8 mouse cellular contexts compared by ENCODE assay signal in the genomic region with DNA sequence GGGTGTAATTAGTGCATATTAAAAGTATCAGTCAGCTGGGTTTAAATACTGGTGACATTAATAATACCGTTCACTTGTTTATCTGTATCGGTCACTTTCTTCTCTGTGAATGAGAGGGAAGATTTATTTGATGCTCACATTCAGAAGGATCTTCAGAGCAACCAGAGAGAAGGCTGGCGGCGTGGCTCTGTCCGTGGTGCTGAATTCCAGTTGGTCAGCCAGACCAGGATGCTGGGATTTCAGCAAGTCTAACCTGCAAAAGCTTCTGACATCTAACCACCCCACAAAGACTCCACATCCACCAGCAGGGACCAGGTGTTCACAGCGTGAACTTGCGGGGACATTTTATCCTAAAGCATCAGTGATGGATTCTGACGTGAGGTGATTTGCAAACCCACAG.
DNase-seq lines count a peak whose midpoint lies in the region; ATAC-seq and TF ChIP-seq lines count a peak whose summit lies in the region.
"Had no signal": no experiment of that assay in that cellular context is flagged by ENCODE, and none has a peak within 500 bp of the region (broad histone marks: within the 10 kb centered on the region; RNA-seq: fewer than 3 reads in every experiment).

No protein-coding gene starts in this region.

- TF ChIP-seq CTCF in kidney, adult 2 months (conservative IDR thresholded peaks at IDR 0.05; ENCODE audit: insufficient read depth, insufficient read length, low read depth, low read length): no peak
- TF ChIP-seq CTCF in G1E (IDR thresholded peaks at IDR 0.05; ENCODE audit: low read depth, low read length): no peak

- 22% methylated on average over 8 of the region's 8 CpGs for WGBS in kidney, adult 2 months
- 20% methylated on average over 8 of the region's 8 CpGs for WGBS in kidney, embryonic 16.5 days
- WGBS in limb, embryonic 14.5 days: 30% methylated on average over 8 of the region's 8 CpGs

- no peaks in the 10 kb centered on the region for H3K9me3 ChIP-seq in kidney, embryonic 16.5 days (ENCODE audit: low read length)
- H3K9me3 ChIP-seq in G1E (replicated peaks): no peaks in the 10 kb centered on the region
- H3K9me3 ChIP-seq in limb, embryonic 14.5 days (ENCODE audit: control insufficient read depth, low read length): no peaks in the 10 kb centered on the region

- TF ChIP-seq POLR2A in kidney, adult 2 months (IDR thresholded peaks at IDR 0.05; ENCODE audit: low read depth, low read length): no peak
- no peak for TF ChIP-seq POLR2A in limb, embryonic 14.5 days (IDR thresholded peaks at IDR 0.05; ENCODE audit: borderline replicate concordance, extremely low read depth, insufficient read depth, insufficient read length)

- H3K4me2 ChIP-seq in kidney, embryonic 16.5 days (replicated peaks; ENCODE audit: low read depth, low read length): no peak overlapping the region
- H3K4me2 ChIP-seq in limb, embryonic 14.5 days (replicated peaks; ENCODE audit: low read depth, low read length, severe bottlenecking): no peak overlapping the region

- H3K27me3 ChIP-seq in kidney, adult 2 months (replicated peaks; ENCODE audit: control insufficient read depth, insufficient read depth, low read length): no peaks in the 10 kb centered on the region
- H3K27me3 ChIP-seq in kidney, embryonic 16.5 days (ENCODE audit: insufficient read depth, low read length): no peaks in the 10 kb centered on the region
- H3K27me3 ChIP-seq in G1E (ENCODE audit: insufficient read depth, low read length): no peaks in the 10 kb centered on the region
- no peaks in the 10 kb centered on the region for H3K27me3 ChIP-seq in limb, embryonic 14.5 days (ENCODE audit: control insufficient read depth, insufficient read depth, low read length)

- H3K9ac ChIP-seq in kidney, embryonic 16.5 days (replicated peaks; ENCODE audit: low read length): no peak overlapping the region
- H3K9ac ChIP-seq in limb, embryonic 14.5 days (ENCODE audit: low read depth, low read length, severe bottlenecking): no peak overlapping the region

- no peak for ATAC-seq in kidney, embryonic 16.5 days (ENCODE audit: low FRiP score, low TSS enrichment)
- ATAC-seq in G1E (ENCODE audit: extremely low read depth, insufficient number of reproducible peaks, low FRiP score, poor library complexity, severe bottlenecking): no peak
- ATAC-seq in limb, embryonic 14.5 days (ENCODE audit: low FRiP score, low read depth): no peak

- H3K27ac ChIP-seq in kidney, adult 2 months (ENCODE audit: insufficient read depth, low read depth, low read length): no peak overlapping the region
- H3K27ac ChIP-seq in kidney, embryonic 16.5 days (ENCODE audit: low read length): no peak overlapping the region
- no peak overlapping the region for H3K27ac ChIP-seq in limb, embryonic 14.5 days (replicated peaks; ENCODE audit: low read depth, low read length)

- peak; percentile 2 for DNase-seq in kidney, adult 2 months
- peak; percentile 4 for DNase-seq in G1E (ENCODE audit: low spot score)
- peak; percentile 22 for DNase-seq in adrenal gland, postnatal 25 days
- DNase-seq in limb, embryonic 14.5 days (ENCODE audit: low spot score): peak; percentile 87
- DNase-seq in gastrocnemius, postnatal 25 days: no peak
- no peak for DNase-seq in c-Kit-positive CD71-positive TER-119-positive erythroid progenitor cells, embryonic 14.5 days (ENCODE audit: low spot score)
- DNase-seq: right cerebral cortex, adult 18-20 months had no signal

- H3K4me1 ChIP-seq in kidney, adult 2 months (ENCODE audit: control insufficient read depth, insufficient read depth, low read length): no peaks in the 10 kb centered on the region
- no peaks in the 10 kb centered on the region for H3K4me1 ChIP-seq in kidney, embryonic 16.5 days (ENCODE audit: insufficient read depth, low read length)
- H3K4me1 ChIP-seq in G1E (ENCODE audit: insufficient read depth, low read depth, low read length): no peaks in the 10 kb centered on the region
- no peaks in the 10 kb centered on the region for H3K4me1 ChIP-seq in limb, embryonic 14.5 days (ENCODE audit: control insufficient read depth, insufficient read depth, low read length)

- H3K36me3 ChIP-seq in kidney, adult 2 months (ENCODE audit: control insufficient read depth, insufficient read depth, low read length): no peaks in the 10 kb centered on the region
- H3K36me3 ChIP-seq in kidney, embryonic 16.5 days (ENCODE audit: insufficient read depth, low read length): no peaks in the 10 kb centered on the region
- H3K36me3 ChIP-seq in G1E (replicated peaks): no peaks in the 10 kb centered on the region
- H3K36me3 ChIP-seq in limb, embryonic 14.5 days (ENCODE audit: control insufficient read depth, insufficient read depth, low read length): no peaks in the 10 kb centered on the region

- no peak overlapping the region for H3K4me3 ChIP-seq in kidney, adult 2 months (ENCODE audit: insufficient read depth, low read depth, low read length)
- no peak overlapping the region for H3K4me3 ChIP-seq in kidney, embryonic 16.5 days (ENCODE audit: low read length)
- no peak overlapping the region for H3K4me3 ChIP-seq in G1E (ENCODE audit: low read depth, low read length)
- no peak overlapping the region for H3K4me3 ChIP-seq in limb, embryonic 14.5 days (replicated peaks; ENCODE audit: low read length)

Comparison
In these comparisons a context has a peak if more than half of its experiments do, and no peak if none do; other contexts are left out.
1. DNase-seq: peak in kidney, adult 2 months (single experiment), G1E (single experiment), adrenal gland, postnatal 25 days (single experiment) and limb, embryonic 14.5 days (single experiment); none in gastrocnemius, postnatal 25 days (single experiment) and c-Kit-positive CD71-positive TER-119-positive erythroid progenitor cells, embryonic 14.5 days (single experiment).